Mouse (Mus musculus): ENCODE data around the gene Cgnl1.
"Not testable (repeated sequence)": the region's sequence is repeated elsewhere in the genome, so short reads cannot be mapped to it uniquely, and the experiment has no call there.

The Cgnl1 gene

GRCm38 (mm10) chr9:71622593-71622992 lies 148.8 kb downstream of the Cgnl1 start:
- no peak for DNase-seq (ENCODE audit: low spot score)

- DNase-seq (ENCODE audit: low spot score) = no peak
Measured at GRCm38 (mm10) chr9:71621968-71622367, 149.4 kb downstream of the Cgnl1 start.

- DNase-seq (ENCODE audit: low spot score) = not testable (repeated sequence)
Measured at GRCm38 (mm10) chr9:71620116-71620515, 151.3 kb downstream of the Cgnl1 start.

GRCm38 (mm10) chr9:71617363-71617762 lies 154.0 kb downstream of the Cgnl1 start:
- DNase-seq (ENCODE audit: low spot score) = peak; percentile 42

DNA sequence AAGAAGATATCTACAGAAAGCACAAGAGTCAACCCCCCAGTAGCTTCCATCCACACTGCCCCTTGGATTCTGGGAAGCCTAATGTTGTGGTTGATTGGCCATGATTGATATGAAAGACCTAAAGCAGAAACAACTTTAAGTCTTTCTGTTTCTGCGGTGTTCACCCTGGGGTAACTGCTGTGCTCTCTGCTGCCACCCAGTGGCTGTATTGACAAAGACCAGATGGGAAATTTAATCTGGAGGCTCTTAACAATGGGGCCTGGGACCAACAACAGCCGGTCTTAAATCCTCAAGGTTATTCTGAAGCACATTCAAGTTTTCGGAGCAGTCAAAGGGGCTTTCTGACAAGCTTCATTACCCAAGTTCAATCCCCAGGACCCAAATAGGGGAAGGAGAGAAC lies 155.2 kb downstream of the Cgnl1 start:
- peak; percentile 68 for DNase-seq (ENCODE audit: low spot score)

- peak; percentile 65 for DNase-seq (ENCODE audit: low spot score)
Measured at GRCm38 (mm10) chr9:71614643-71615042, 156.8 kb downstream of the Cgnl1 start.

DNA sequence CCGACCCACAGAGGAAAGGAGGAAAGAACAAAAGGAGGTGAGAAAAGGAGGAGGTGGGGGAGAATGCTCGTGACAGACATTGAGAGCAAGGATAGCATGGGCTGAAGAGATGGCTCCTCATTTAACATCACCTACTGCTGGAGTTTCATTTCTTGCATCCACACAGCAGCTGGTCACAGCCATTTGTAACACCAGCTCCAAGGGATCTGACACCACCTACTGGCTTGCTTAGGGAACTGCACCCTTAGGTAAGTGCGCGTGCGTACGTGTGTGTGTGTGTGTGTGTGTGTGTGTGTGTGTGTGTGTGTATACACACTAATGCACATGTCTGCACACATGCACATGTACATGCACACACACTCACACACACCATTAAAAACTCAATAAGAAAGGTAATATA lies 158.4 kb downstream of the Cgnl1 start:
- DNase-seq (ENCODE audit: low spot score) = no peak

DNA sequence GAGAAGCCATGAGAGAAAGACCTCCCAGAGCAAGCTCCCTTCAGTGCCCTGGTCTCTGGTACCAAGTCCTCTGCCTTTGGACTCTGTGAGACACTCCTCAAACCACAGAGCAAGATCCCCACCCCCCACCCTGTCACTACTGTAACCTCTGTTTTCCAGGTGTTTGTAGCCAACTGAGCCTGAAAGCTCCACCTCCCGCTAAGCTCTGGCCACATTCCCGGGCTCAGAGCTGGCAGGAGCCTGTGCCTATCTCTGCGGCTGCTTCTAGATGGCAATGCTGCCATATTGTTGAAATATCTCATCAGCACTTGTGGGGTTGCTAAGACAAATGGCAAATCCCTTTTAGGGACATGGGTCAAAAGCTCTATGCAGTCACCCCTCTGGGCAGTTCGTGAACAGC lies 159.5 kb downstream of the Cgnl1 start:
- DNase-seq (ENCODE audit: low spot score) = no peak

- DNase-seq (ENCODE audit: low spot score) = no peak
Measured at GRCm38 (mm10) chr9:71609010-71609409, 162.4 kb downstream of the Cgnl1 start.

DNA sequence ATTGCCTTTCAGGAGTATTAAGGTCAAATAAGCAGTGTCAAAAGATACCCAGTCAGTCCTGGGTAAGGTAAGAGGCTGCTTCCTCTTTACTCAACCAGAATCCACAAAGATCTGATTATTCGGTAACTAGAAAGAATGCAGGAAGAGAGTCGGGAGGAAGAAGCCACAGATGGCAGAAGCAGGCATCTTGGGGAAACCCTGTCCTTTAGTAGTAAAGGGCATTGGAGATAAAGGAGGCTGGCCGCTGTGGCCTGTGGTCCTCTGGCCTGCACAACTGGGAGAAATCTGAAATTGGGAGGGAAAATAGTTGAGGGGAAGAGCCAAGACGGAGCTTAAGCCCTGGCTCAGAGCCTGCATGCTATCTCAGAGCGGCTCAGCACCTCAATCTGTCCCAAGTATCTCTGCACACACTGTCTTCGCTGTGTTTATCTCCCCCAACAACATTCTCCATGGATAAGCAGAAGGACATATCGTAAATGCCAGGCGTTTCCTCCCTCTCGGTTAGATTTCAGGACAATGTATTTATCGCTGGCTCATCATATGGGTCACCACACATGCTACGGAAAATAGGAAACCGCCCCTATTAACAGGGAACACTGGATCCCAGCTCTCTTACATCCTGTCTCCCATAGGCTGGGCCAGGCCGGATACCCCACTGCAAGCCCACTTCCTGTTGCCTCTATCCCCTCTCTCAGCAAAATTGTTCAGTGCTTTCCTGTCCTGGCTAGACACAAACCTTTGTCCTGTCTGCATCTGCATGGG lies 164.9 kb downstream of the Cgnl1 start:
- peak; percentile 69 for DNase-seq (ENCODE audit: low spot score)

DNA sequence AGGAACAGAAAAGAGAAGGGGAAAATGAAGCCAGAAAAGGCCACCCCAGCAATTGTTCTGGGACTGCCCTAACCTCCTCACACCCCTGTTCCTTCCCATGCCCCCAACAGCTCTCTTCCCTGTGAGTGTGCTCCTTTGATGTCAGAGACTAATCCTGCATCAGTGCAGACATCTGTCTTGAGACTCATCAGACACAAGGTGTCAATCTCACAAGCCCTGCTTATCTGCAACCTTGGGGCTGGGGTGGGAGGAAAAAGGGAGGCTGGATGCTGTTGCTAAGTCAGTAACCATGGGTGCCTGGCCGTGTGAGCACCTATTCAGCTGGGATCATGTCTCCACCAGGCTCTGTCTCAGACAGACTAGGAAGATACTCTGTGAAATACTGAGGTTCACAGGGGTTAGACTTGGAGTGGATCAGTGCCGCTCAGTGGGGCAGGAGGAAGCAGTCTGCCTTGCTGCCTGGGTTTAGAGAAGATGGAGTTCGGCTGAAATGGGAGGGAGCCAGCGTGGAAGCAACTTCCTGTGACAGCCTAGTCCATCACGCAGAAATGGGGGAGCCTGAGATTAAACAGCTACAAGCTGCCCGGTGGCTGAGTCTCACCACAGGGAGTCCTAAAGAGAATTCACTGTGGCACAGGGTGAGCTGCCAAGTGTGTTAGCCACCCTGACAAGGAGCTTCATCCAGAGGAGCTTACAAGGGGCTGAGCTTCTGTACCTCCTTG lies 166.3 kb downstream of the Cgnl1 start:
- peak; percentile 48 for DNase-seq (ENCODE audit: low spot score)

DNA sequence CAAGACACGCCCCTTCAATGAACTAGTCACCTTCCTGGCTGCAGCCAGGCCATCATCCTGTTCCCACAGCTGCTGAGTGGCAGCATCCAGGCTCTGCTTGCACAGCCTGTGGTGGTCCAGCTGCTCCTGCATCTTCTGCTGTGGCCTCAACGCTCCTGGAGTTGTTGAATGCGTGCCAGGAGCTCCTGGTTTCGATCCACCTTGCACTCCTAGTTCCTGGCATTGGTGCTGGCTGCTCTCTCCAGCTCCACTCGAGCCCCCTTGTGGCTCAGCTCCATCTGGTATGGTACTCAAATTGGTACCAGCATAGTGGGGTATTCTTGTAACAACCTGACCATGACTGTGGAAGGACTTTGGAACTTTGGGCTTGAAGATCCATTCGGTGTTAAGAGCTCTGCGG lies 171.5 kb downstream of the Cgnl1 start:
- no peak for DNase-seq (ENCODE audit: low spot score)

DNA sequence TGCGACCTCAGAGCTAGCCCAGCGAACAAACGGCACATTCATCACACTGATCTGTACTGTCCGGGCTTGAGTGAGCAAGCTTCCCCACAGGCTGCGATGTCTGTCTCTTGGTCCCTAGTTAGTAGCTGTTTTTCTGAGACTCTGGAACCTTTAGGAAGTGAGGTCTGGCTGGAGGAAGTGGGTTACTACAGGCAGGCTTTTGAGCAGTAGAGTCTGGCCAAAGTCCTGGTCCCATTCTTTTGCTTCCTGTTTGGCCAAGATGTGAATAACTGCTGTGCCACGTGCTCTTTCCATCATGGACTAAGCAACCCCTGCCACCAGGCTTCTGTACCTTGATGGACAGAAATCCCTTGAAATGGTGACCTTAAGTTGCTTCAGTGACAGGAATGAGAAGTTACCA lies 174.5 kb downstream of the Cgnl1 start:
- DNase-seq (ENCODE audit: low spot score) = no peak

- DNase-seq (ENCODE audit: low spot score) = no peak
Measured at GRCm38 (mm10) chr9:71592577-71593285, 178.7 kb downstream of the Cgnl1 start.

- peak; percentile 70 for DNase-seq (ENCODE audit: low spot score)
Measured at GRCm38 (mm10) chr9:71591938-71592548, 179.4 kb downstream of the Cgnl1 start, which contains the start of gene Myzap. Gene Myzap, minus strand, starts transcription at chr9:71592360.

DNA sequence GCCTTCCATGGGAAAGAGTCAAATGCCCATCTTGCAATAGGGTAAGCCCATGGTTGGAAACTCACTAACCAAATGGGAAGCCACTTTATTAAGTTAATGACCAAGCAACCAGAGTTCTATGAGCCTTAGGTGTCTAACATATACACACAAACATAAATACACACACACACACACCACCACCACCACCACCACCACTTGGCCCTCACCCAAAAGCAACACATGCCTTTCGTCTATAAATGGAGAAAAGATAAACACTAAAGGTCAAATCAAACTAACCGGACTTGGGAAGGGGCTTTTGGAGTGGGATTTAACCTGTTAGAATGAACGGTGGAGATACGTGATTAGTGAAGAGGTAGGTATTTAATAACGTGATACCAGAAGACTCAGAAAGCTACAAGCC lies 180.3 kb downstream of the Cgnl1 start:
- DNase-seq (ENCODE audit: low spot score) = no peak

- DNase-seq (ENCODE audit: low spot score) = no peak
Measured at GRCm38 (mm10) chr9:71589771-71590170, 181.6 kb downstream of the Cgnl1 start.

GRCm38 (mm10) chr9:71588930-71589592 lies 182.3 kb downstream of the Cgnl1 start:
- no peak for DNase-seq (ENCODE audit: low spot score)

DNA sequence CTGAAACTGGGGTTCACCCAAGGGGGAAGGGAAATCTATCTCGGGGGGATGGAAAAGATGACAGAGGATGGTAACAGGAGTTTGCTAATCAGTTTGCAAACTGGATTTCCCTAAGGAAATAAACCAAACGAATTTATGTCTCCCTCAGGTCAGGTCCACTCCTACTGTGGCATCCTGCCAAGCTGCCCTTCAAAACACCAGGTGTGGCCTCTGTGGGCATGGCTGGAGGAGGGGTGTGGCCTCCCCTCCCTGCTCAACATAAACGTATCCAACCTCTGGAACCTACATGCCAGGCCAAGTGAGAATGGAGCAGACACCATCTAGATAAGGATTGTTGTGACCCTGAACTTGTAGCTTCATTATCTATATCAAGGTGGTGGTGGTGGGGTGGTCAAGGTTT lies 185.0 kb downstream of the Cgnl1 start:
- no peak for DNase-seq (ENCODE audit: low spot score)

DNA sequence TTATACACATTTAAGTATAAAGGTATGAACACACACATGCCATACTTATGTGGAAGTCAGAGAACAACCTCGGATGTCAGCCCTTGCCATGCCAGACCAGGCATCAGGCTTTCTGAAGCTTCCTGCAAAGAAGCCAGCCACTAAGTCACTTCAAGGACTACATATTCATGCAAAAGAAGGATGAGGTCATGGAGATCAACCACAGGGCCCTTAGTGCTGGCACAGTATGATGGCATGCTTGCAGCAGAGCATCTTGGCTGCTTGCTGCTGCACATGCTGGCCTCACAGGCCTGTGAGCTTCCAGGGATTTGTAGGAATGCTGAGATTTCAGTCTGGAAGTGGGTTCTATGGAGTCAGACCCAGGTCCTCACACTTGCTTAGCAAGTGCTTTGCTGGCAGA lies 188.6 kb downstream of the Cgnl1 start:
- DNase-seq (ENCODE audit: low spot score) = no peak

- no peak for DNase-seq (ENCODE audit: low spot score)
Measured at GRCm38 (mm10) chr9:71578896-71579564, 192.4 kb downstream of the Cgnl1 start.

Measured in c-Kit-positive CD71-positive TER-119-positive erythroid progenitor cells, embryonic 14.5 days (primary cell).